Mouse (Mus musculus) hindbrain, embryonic 15.5 days (tissue): Measurements from ENCODE around the gene Apopt1. TPM values are rescaled to one million over a fixed set of nuclear protein-coding genes. Genes with fewer than 3 reads are reported as not detected.

ENCODE experiments used
- ATAC-seq: fragments of 200-750 bp; cut with Nextera tagmentation; 2 replicates; pipeline ENCODE4 v1.8.0; 2017; ENCODE audit warnings: low read depth, moderate number of reproducible peaks, moderate TSS enrichment; ENCODE audit not compliant: low FRiP score
- H3K27ac ChIP-seq: fragments of 300-500 bp; sonication (generic); replicated peaks from 2 replicates; pipeline ENCODE4 v1.5.1; 2015; ENCODE audit warnings: mild to moderate bottlenecking, inconsistent platforms
- H3K27me3 ChIP-seq: fragments of 300-500 bp; sonication (generic); 2 replicates; pipeline ENCODE4 v1.6.1; 2015; ENCODE audit warnings: control low read depth, inconsistent platforms
- H3K36me3 ChIP-seq: fragments of 300-500 bp; sonication (generic); 2 replicates; pipeline ENCODE4 v1.6.1; 2015; ENCODE audit warnings: control low read depth, inconsistent platforms
- H3K4me1 ChIP-seq: fragments of 300-500 bp; sonication (generic); replicated peaks from 2 replicates; pipeline ENCODE4 v1.6.1; 2015; ENCODE audit warnings: control low read depth, inconsistent platforms
- H3K4me2 ChIP-seq: fragments of 300-500 bp; sonication (generic); 2 replicates; pipeline ENCODE4 v1.6.1; 2015; ENCODE audit warnings: moderate library complexity, mild to moderate bottlenecking, inconsistent platforms
- H3K4me3 ChIP-seq: fragments of 300-500 bp; sonication (generic); 2 replicates; pipeline ENCODE4 v1.5.1; 2015; ENCODE audit warnings: mild to moderate bottlenecking, inconsistent platforms
- H3K9ac ChIP-seq: fragments of 300-500 bp; sonication (generic); 2 replicates; pipeline ENCODE4 v1.6.1; 2015; ENCODE audit warnings: inconsistent platforms
- H3K9me3 ChIP-seq: fragments of 300-500 bp; sonication (generic); 2 replicates; pipeline ENCODE4 v1.6.1; 2016; ENCODE audit warnings: control low read depth, inconsistent platforms
- WGBS: fragments of 180-500 bp; shearing (Covaris S2); methylation state at CpG from one replicate; pipeline ENCODE4 v1.1.7; 2015; 5-methylcytosine and 5-hydroxymethylcytosine counted together
- polyA plus RNA-seq: library from polyadenylated mRNA; unstranded; fragments of >200 nt; fragmentation: Nextera tagmentation; extraction: Ambion mirVana; gene quantifications from 2 replicates; pipeline ENCODE4 v1.2.1, GENCODE M21; 2015

Apopt1 gene
- polyA plus RNA-seq, 1 experiment from 2014 or later = 52.9 TPM

- 99% methylated on average over 7 of the region's 7 CpGs for WGBS
- ATAC-seq = no peak
- no peak overlapping the region for H3K27ac ChIP-seq
These were observed 3.4 kb downstream of the Apopt1 start for GRCm38 (mm10) chr12:111716505-111716904.

GRCm38 (mm10) chr12:111718656-111719055, 5.6 kb downstream of the Apopt1 start:
- ATAC-seq = peak; percentile 52
- 28% methylated on average over 8 of the region's 8 CpGs for WGBS
- Histone ChIP-seq H3K9ac (0 out of 2 replicates have a peak overlapping the region, but pooled peaks have one; percentile 11), H3K9me3 (no peaks in the 10 kb centered on the region), H3K4me3 (no peak overlapping the region), H3K4me2 (no peak overlapping the region), H3K36me3 (peaks cover 7% of the 10 kb centered on the region; the same call in 1 of the 2 replicates), H3K27me3 (no peaks in the 10 kb centered on the region), H3K4me1 (peaks cover 26% of the 10 kb centered on the region), H3K27ac (peak overlapping the region; percentile 73)

More at GRCm38 (mm10) chr12:111716505-111716904, 3.4 kb downstream of the Apopt1 start:
- Histone ChIP-seq H3K9me3 (no peaks in the 10 kb centered on the region), H3K4me2 (no peak overlapping the region), H3K9ac (no peak overlapping the region), H3K4me3 (no peak overlapping the region), H3K36me3 (no peaks in the 10 kb centered on the region), H3K27me3 (no peaks in the 10 kb centered on the region), H3K4me1 (peaks cover 35% of the 10 kb centered on the region)

- Histone ChIP-seq H3K4me2 (no peak overlapping the region), H3K27me3 (no peaks in the 10 kb centered on the region), H3K4me1 (peaks cover 18% of the 10 kb centered on the region), H3K9me3 (no peaks in the 10 kb centered on the region), H3K9ac (no peak overlapping the region), H3K36me3 (peaks cover 19% of the 10 kb centered on the region; the same call in 1 of the 2 replicates), H3K4me3 (no peak overlapping the region), H3K27ac (no peak overlapping the region)
- 84% methylated on average over 4 of the region's 4 CpGs for WGBS
- ATAC-seq = no peak
These were observed 7.2 kb downstream of the Apopt1 start for GRCm38 (mm10) chr12:111720222-111720621.

DNA sequence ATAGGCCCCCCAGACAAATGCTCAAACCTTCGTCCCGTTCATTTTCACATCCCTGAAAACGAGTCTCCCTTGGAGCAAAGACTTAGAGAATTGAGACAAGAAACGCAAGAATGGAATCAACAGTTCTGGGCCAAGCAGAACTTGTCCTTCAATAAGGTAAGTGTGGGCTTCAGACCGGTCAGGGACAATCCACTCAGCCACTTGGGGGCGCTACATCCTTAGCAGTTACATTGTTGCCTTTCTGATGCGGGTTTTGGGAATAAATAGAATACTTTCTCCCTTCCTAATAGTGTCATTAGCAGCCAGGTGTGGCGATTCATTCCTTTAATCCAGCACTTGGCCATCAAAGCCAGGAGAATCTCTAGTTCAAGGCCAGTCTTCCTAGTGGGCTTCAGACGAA, 9.6 kb downstream of the Apopt1 start:
- 74% methylated on average over 9 of the region's 9 CpGs for WGBS

GRCm38 (mm10) chr12:111724638-111725337, 11.7 kb downstream of the Apopt1 start:
- no peak overlapping the region for H3K4me3 ChIP-seq
- H3K9ac ChIP-seq = no peak overlapping the region
- peak overlapping the region; percentile 70 for H3K27ac ChIP-seq
- 42% methylated on average over 6 of the region's 6 CpGs for WGBS
- peaks cover 15% of the 10 kb centered on the region; the same call in 1 of the 2 replicates for H3K4me1 ChIP-seq
- no peaks in the 10 kb centered on the region for H3K9me3 ChIP-seq
- peak; percentile 78 for ATAC-seq
- no peaks in the 10 kb centered on the region for H3K27me3 ChIP-seq
- no peak overlapping the region for H3K4me2 ChIP-seq
- peaks cover 29% of the 10 kb centered on the region; the same call in 1 of the 2 replicates for H3K36me3 ChIP-seq

More for the DNA sequence above, 9.6 kb downstream of the Apopt1 start:
- no peak overlapping the region for H3K4me3 ChIP-seq
- no peaks in the 10 kb centered on the region for H3K9me3 ChIP-seq
- peaks cover 25% of the 10 kb centered on the region; the same call in 1 of the 2 replicates for H3K4me1 ChIP-seq
- ATAC-seq = no peak
- no peaks in the 10 kb centered on the region for H3K27me3 ChIP-seq
- no peak overlapping the region for H3K4me2 ChIP-seq
- no peak overlapping the region for H3K27ac ChIP-seq
- no peak overlapping the region for H3K9ac ChIP-seq
- peaks cover 21% of the 10 kb centered on the region; the same call in 1 of the 2 replicates for H3K36me3 ChIP-seq

- Histone ChIP-seq H3K9ac (no peak overlapping the region), H3K4me1 (peaks cover 15% of the 10 kb centered on the region; the same call in 1 of the 2 replicates), H3K27ac (peak overlapping the region; percentile 70), H3K4me2 (no peak overlapping the region), H3K9me3 (no peaks in the 10 kb centered on the region), H3K36me3 (peaks cover 29% of the 10 kb centered on the region; the same call in 1 of the 2 replicates), H3K27me3 (no peaks in the 10 kb centered on the region), H3K4me3 (no peak overlapping the region)
- WGBS = 60% methylated on average over 12 of the region's 12 CpGs
- ATAC-seq = 0 out of 2 replicates have a peak, but pooled peaks have one; percentile 15
These were observed 12.5 kb downstream of the Apopt1 start for GRCm38 (mm10) chr12:111725338-111726121.

GRCm38 (mm10) chr12:111726122-111726463, 13.0 kb downstream of the Apopt1 start:
- H3K27ac ChIP-seq = peak overlapping the region; percentile 70
- H3K9ac ChIP-seq = no peak overlapping the region
- no peak overlapping the region for H3K4me2 ChIP-seq
- H3K4me3 ChIP-seq = no peak overlapping the region
- no peaks in the 10 kb centered on the region for H3K9me3 ChIP-seq
- peaks cover 15% of the 10 kb centered on the region; the same call in 1 of the 2 replicates for H3K4me1 ChIP-seq
- no peak for ATAC-seq
- 70% methylated on average over 4 of the region's 4 CpGs for WGBS
- H3K27me3 ChIP-seq = no peaks in the 10 kb centered on the region
- peaks cover 29% of the 10 kb centered on the region; the same call in 1 of the 2 replicates for H3K36me3 ChIP-seq

GRCm38 (mm10) chr12:111727956-111728355, 14.9 kb downstream of the Apopt1 start:
- Histone ChIP-seq H3K27ac (no peak overlapping the region), H3K27me3 (no peaks in the 10 kb centered on the region), H3K4me2 (no peak overlapping the region), H3K4me1 (peaks cover 25% of the 10 kb centered on the region; the same call in 1 of the 2 replicates), H3K9ac (no peak overlapping the region), H3K4me3 (no peak overlapping the region), H3K36me3 (peaks cover 25% of the 10 kb centered on the region; the same call in 1 of the 2 replicates), H3K9me3 (no peaks in the 10 kb centered on the region)
- ATAC-seq = no peak
- 97% methylated on average over 1 of the region's 1 CpGs for WGBS

GRCm38 (mm10) chr12:111731822-111732807, 19.1 kb downstream of the Apopt1 start:
- ATAC-seq = peak; percentile 90
- Histone ChIP-seq H3K9me3 (no peaks in the 10 kb centered on the region), H3K4me3 (0 out of 2 replicates have a peak overlapping the region, but pooled peaks have one; percentile 11), H3K4me1 (peaks cover 10% of the 10 kb centered on the region; the same call in 1 of the 2 replicates), H3K27ac (peak overlapping the region; percentile 46), H3K9ac (0 out of 2 replicates have a peak overlapping the region, but pooled peaks have one; percentile 9), H3K4me2 (peak overlapping the region; percentile 40), H3K36me3 (0 out of 2 replicates have a peak, but pooled peaks cover 8% of the 10 kb centered on the region), H3K27me3 (no peaks in the 10 kb centered on the region)
- 31% methylated on average over 29 of the region's 30 CpGs for whole genome bisulfite sequencing

DNA sequence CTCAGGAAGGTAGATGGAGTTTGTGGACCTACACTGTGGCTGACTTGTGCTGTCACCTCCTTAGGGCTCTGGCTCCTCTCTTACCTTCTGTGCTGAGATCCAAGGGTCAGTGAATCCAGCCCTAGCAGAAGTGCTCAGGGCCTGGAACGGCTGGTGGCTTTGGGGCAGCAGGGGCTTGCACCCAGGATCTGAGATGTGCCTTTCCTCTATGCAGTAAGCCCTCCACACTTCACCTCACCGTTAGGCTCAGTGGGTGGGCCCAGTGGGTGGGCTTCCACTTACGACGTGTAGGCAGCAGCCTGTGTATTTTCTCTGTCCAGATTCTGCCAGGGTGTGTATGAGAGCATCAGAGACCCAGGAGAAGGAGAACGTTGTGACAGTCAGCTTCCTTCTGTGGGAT, 19.9 kb downstream of the Apopt1 start:
- Histone ChIP-seq H3K4me1 (peaks cover 10% of the 10 kb centered on the region; the same call in 1 of the 2 replicates), H3K9me3 (no peaks in the 10 kb centered on the region), H3K4me2 (peak overlapping the region; percentile 40), H3K4me3 (no peak overlapping the region), H3K27ac (peak overlapping the region; percentile 46; the same call in 1 of the 2 replicates), H3K27me3 (no peaks in the 10 kb centered on the region), H3K36me3 (0 out of 2 replicates have a peak, but pooled peaks cover 8% of the 10 kb centered on the region), H3K9ac (0 out of 2 replicates have a peak overlapping the region, but pooled peaks have one; percentile 6)
- peak; percentile 33; the same call in 1 of the 2 replicates for ATAC-seq
- 42% methylated on average over 5 of the region's 5 CpGs for WGBS

DNA sequence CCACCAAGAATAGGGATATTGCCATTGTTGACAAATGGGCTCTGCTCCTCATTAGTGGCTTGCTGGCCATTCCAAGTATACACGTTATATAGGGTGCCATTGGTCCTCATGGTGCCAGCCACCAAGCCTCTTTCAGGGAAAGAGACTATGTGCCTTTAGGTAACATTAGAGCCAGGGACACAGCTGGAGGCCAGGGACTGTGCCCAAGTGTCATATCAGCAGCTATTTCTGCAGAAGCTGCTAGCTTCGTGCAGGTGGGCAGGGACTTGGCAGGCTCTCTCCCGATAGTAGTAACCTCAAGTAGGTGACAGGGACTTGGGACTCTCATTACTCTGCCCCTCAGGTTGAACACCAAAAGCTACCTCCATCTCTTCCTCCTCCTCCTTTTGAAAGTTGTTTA, 21.9 kb downstream of the Apopt1 start:
- Histone ChIP-seq H3K36me3 (no peaks in the 10 kb centered on the region), H3K9ac (no peak overlapping the region), H3K4me3 (no peak overlapping the region), H3K27ac (no peak overlapping the region), H3K9me3 (no peaks in the 10 kb centered on the region), H3K27me3 (no peaks in the 10 kb centered on the region), H3K4me1 (peaks cover 10% of the 10 kb centered on the region; the same call in 1 of the 2 replicates), H3K4me2 (no peak overlapping the region)
- no peak for ATAC-seq
- 90% methylated on average over 3 of the region's 3 CpGs for WGBS
